Mouse (Mus musculus): Measurements from ENCODE around the gene E4f1. TPM values are rescaled to one million over a fixed set of nuclear protein-coding genes. Genes with fewer than 3 reads are reported as not detected.
"Not testable (repeated sequence)": the region's sequence is repeated elsewhere in the genome, so short reads cannot be mapped to it uniquely, and the experiment has no call there.

E4f1 gene
- polyA plus RNA-seq, 1 experiment from 2014 or later: 5.0 TPM

DNA sequence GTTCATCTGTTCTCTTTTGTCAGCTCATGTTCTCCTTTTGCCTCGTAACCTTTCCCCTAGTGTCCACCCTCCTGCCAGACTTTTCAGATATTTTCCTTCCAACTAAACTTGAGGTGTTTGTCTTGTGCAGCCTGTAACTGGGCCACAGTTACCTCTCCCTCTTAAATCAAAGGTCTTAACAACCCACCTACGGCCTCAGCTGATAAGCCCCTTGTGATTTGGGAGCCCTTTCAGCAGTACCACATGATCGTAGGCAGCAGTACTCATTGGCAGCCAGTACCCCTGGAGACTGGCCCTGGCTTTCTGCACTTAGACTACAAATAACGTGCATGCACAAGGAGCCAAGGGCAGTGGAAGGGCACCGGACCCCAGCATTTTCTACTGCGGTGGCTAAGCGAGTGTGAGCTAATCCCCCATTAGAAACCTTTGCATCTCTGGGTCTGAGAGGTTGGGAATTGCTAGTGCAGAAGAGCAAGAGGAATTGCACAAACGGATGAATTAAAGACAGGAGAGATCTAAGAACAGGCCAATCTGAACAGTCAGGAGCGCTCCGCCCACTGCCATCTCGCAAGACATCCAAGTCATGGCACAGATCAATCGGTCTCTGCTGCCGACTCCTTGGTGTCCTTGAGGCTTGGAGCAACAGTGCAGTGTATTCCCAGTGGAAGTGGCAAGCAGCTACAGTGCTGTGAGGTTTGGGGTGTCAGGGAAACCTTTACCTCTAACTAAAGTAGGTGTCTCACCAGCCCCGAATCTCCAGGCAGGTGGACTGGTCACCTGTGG, 40.7 kb downstream of the E4f1 start:
- no peak overlapping the region for H3K9ac ChIP-seq (ENCODE audit: low read depth, low read length)
- peak overlapping the region; percentile 21; the same call in 1 of the 2 replicates for H3K27ac ChIP-seq (ENCODE audit: low read depth, low read length)
- no peak for TF ChIP-seq CTCF (IDR thresholded peaks at IDR 0.05; ENCODE audit: low read depth)
- H3K4me3 ChIP-seq (ENCODE audit: low read depth, low read length): no peak overlapping the region
- no peaks in the 10 kb centered on the region for H3K27me3 ChIP-seq (replicated peaks; ENCODE audit: control insufficient read depth, insufficient read depth, low read length)
- no peaks in the 10 kb centered on the region for H3K4me1 ChIP-seq (replicated peaks; ENCODE audit: control insufficient read depth, insufficient read depth, low read length)
- H3K36me3 ChIP-seq (ENCODE audit: control insufficient read depth, insufficient read depth): peaks cover 16% of the 10 kb centered on the region
- H3K9me3 ChIP-seq (ENCODE audit: control insufficient read depth): no peaks in the 10 kb centered on the region
- H3K4me2 ChIP-seq (replicated peaks; ENCODE audit: low read depth): no peak overlapping the region
- 67% methylated on average over 14 of the region's 14 CpGs for WGBS
- no peak for ATAC-seq

- peaks cover 25% of the 10 kb centered on the region for H3K36me3 ChIP-seq (ENCODE audit: control insufficient read depth, insufficient read depth)
- TF ChIP-seq CTCF (IDR thresholded peaks at IDR 0.05; ENCODE audit: low read depth): no peak
- H3K4me3 ChIP-seq (ENCODE audit: low read depth, low read length): peak overlapping the region; percentile 66
- peak overlapping the region; percentile 77 for H3K4me2 ChIP-seq (replicated peaks; ENCODE audit: low read depth)
- no peaks in the 10 kb centered on the region for H3K9me3 ChIP-seq (ENCODE audit: control insufficient read depth)
- no peaks in the 10 kb centered on the region for H3K4me1 ChIP-seq (replicated peaks; ENCODE audit: control insufficient read depth, insufficient read depth, low read length)
- ATAC-seq: no peak
- peak overlapping the region; percentile 82 for H3K9ac ChIP-seq (ENCODE audit: low read depth, low read length)
- WGBS: 1% methylated on average over 8 of the region's 8 CpGs
- no peaks in the 10 kb centered on the region for H3K27me3 ChIP-seq (replicated peaks; ENCODE audit: control insufficient read depth, insufficient read depth, low read length)
- H3K27ac ChIP-seq (ENCODE audit: low read depth, low read length): peak overlapping the region; percentile 93
Measured at GRCm38 (mm10) chr17:24427170-24427557, 42.9 kb downstream of the E4f1 start.

DNA sequence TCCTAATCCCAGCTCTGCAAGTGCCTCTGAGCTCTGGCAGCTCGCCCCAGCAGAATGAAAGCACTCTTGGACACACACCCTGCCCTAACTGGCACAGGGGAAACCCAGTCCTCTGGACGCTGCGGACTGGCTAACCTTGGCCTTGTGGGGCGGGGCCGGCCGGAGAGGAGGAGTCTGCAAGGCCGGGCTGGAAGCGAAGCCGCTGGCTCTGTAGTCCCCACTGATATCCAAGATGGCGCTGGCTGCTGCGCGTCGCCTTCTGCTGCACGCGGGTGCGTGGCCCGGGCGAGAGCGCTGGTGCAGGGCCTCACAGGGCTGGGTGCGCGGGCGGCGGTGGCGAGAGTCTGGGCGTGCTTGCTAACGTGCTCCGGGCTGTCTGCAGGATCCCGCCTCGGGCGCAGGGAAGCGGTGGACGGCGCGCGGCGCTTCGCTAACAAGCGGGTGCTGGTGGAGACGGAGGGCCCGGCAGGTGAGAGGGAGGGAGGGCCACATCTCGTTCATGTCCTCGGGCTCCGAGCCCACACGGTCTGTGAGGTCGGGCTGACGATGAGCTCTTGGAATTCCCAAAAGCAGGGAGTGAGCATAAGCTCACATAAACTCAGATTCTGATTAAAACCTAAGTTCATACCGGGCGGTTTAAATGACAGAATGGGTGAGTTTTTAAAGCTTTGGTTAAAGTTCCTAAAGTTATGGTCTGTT, 43.5 kb downstream of the E4f1 start, which contains the start of gene Eci1:
Gene Eci1, plus strand, starts transcription at position 171 of the 699 bp plus-strand sequence.
- under 1% methylated on average over 48 of the region's 48 CpGs for WGBS
- Histone ChIP-seq H3K36me3 (ENCODE audit: control insufficient read depth, insufficient read depth) (peaks cover 28% of the 10 kb centered on the region), H3K9ac (ENCODE audit: low read depth, low read length) (peak within 1 kb of the TSS; percentile 82), H3K4me3 (ENCODE audit: low read depth, low read length) (peak within 1 kb of the TSS; percentile 66), H3K4me1 (replicated peaks; ENCODE audit: control insufficient read depth, insufficient read depth, low read length) (no peaks in the 10 kb centered on the region), H3K27ac (ENCODE audit: low read depth, low read length) (peak within 1 kb of the TSS; percentile 93), H3K27me3 (replicated peaks; ENCODE audit: control insufficient read depth, insufficient read depth, low read length) (no peaks in the 10 kb centered on the region), H3K9me3 (ENCODE audit: control insufficient read depth) (no peaks in the 10 kb centered on the region), H3K4me2 (replicated peaks; ENCODE audit: low read depth) (peak within 1 kb of the TSS; percentile 77)
- TF ChIP-seq CTCF (IDR thresholded peaks at IDR 0.05; ENCODE audit: low read depth): no peak; the same call in 1 of the 2 replicates
- peak; percentile 95 for ATAC-seq

DNA sequence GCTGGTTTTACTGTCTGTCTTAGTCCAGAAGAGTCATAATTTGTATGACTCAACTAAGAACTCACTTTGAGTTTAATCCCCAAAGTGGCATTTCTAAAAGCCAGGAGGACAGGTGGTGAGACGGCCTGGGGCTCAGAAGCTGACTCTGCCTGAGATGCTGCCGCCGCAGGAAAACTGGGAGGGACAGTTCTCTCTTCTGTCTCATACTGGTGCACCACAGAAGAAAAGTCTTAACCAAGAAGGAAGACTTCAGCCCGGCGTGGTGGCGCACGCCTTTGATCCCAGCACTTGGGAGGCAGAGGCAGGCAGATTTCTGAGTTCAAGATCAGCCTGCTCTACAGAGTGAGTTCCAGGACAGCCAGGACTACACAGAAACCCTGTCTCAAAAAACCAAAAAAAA, 44.2 kb downstream of the E4f1 start:
- Histone ChIP-seq H3K36me3 (ENCODE audit: control insufficient read depth, insufficient read depth) (peaks cover 35% of the 10 kb centered on the region), H3K4me2 (replicated peaks; ENCODE audit: low read depth) (peak overlapping the region; percentile 77), H3K27ac (ENCODE audit: low read depth, low read length) (peak overlapping the region; percentile 93), H3K9me3 (ENCODE audit: control insufficient read depth) (no peaks in the 10 kb centered on the region), H3K9ac (ENCODE audit: low read depth, low read length) (no peak overlapping the region), H3K27me3 (replicated peaks; ENCODE audit: control insufficient read depth, insufficient read depth, low read length) (no peaks in the 10 kb centered on the region), H3K4me3 (ENCODE audit: low read depth, low read length) (peak overlapping the region; percentile 66; the same call in 1 of the 2 replicates), H3K4me1 (replicated peaks; ENCODE audit: control insufficient read depth, insufficient read depth, low read length) (no peaks in the 10 kb centered on the region)
- WGBS: 68% methylated on average over 7 of the region's 7 CpGs
- no peak for TF ChIP-seq CTCF (IDR thresholded peaks at IDR 0.05; ENCODE audit: low read depth)
- no peak for ATAC-seq

DNA sequence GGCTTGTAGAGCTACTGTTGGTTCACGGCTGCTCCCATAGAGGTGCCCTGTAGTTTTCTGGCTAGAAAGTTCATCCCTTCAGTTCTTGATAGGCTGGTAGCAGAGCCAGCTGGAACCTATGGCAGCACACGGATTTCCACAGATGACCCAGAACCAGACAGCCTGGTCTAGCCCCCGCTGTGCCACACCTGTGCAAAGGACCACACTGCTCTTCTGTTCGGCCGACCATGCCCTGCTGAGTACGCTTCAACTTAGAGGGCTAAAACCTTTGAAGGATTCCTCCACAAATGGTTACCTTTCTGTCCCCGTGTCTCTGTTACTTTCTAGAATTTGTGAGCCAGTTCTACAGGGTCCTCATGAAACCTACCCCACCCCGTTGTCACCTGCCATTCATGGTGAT, 44.8 kb downstream of the E4f1 start:
- H3K27ac ChIP-seq (ENCODE audit: low read depth, low read length); H3K9me3 ChIP-seq (ENCODE audit: control insufficient read depth); ATAC-seq; H3K4me2 ChIP-seq (replicated peaks; ENCODE audit: low read depth); H3K9ac ChIP-seq (ENCODE audit: low read depth, low read length); H3K4me3 ChIP-seq (ENCODE audit: low read depth, low read length); H3K27me3 ChIP-seq (replicated peaks; ENCODE audit: control insufficient read depth, insufficient read depth, low read length); H3K4me1 ChIP-seq (replicated peaks; ENCODE audit: control insufficient read depth, insufficient read depth, low read length): not testable (repeated sequence)
- 66% methylated on average over 4 of the region's 8 CpGs for whole genome bisulfite sequencing
- H3K36me3 ChIP-seq (ENCODE audit: control insufficient read depth, insufficient read depth): peaks cover 41% of the 10 kb centered on the region

- 95% methylated on average over 5 of the region's 5 CpGs for WGBS
- H3K4me2 ChIP-seq (replicated peaks; ENCODE audit: low read depth): no peak overlapping the region
- no peaks in the 10 kb centered on the region for H3K27me3 ChIP-seq (replicated peaks; ENCODE audit: control insufficient read depth, insufficient read depth, low read length)
- peaks cover 49% of the 10 kb centered on the region for H3K36me3 ChIP-seq (ENCODE audit: control insufficient read depth, insufficient read depth)
- peak overlapping the region; percentile 50; the same call in 1 of the 2 replicates for H3K27ac ChIP-seq (ENCODE audit: low read depth, low read length)
- H3K4me3 ChIP-seq (ENCODE audit: low read depth, low read length): no peak overlapping the region
- no peaks in the 10 kb centered on the region for H3K9me3 ChIP-seq (ENCODE audit: control insufficient read depth)
- no peaks in the 10 kb centered on the region for H3K4me1 ChIP-seq (replicated peaks; ENCODE audit: control insufficient read depth, insufficient read depth, low read length)
- no peak for ATAC-seq
- H3K9ac ChIP-seq (ENCODE audit: low read depth, low read length): no peak overlapping the region
- TF ChIP-seq CTCF (IDR thresholded peaks at IDR 0.05; ENCODE audit: low read depth): no peak
Measured at GRCm38 (mm10) chr17:24424489-24424888, 45.6 kb downstream of the E4f1 start.
